Mouse (Mus musculus): ENCODE results near the gene Clec3a.

The Clec3a gene

DNA sequence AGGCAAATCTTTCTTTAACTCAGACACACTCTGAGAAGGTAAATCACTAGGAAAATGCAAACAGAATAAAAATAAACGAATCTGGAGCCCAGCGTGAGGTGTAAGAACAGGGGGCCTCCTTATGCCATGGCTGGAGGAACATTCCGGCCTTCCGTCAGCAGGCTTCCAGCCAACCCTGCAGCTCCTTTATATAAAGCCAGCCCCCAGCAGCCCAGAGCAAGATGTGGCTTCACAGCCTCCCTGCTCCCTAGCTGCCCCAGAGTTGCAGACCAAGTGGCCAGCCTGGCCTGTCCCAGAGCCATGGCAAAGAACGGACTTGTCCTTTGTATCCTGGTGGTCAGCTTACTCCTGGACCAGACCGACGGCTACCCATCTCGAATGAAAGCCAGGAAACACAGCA lies at the start of gene Clec3a:
Gene Clec3a, plus strand, starts transcription at position 301 of the 400 bp plus-strand sequence.
- DNase-seq (ENCODE audit: low read depth, low spot score) = no peak

DNA sequence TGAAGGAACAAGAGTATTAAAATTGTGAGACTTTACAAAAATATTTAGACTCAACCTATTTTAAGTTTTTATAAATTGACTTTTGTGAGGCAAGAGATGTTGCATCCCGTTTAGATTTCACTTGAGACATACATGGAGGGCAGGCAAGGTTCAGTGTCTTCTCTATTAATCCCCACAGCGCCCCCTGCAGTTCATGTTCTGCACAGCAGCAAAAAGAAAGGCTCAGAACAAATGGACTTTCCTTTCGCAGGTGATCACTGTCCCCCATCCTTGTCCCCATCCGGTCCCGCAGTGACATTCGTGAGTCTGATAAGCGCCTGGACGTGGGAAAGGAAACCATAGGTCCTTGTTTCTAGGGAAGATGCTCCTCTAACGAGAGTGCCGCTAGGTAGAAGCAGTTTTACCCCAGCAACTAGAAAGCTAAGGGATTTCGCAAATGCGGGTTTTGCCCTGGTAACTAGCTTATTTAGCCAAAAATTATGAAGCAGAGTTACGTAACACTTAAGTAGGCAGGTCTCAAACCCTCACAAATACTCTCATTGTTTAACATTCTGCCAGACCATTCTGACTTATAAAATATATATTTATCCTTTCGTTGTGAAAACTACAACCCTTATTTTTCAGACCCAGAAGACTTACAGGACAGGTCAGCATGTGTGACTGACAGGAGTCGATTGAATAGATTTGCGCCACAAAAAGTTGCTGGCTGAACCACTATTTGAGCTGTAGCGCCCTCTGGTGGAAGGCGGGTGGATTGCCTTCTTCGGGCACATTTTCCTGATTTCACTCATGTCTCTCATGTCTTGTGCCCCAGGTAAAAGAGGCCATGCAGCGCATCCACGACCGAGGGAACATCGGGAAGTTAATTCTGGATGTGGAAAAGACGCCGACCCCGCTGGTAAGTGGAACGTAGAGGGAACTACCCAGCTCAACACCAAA lies 48.6 kb upstream of the Clec3a start:
- peak; percentile 25 for DNase-seq (ENCODE audit: low read depth, low spot score)

DNA sequence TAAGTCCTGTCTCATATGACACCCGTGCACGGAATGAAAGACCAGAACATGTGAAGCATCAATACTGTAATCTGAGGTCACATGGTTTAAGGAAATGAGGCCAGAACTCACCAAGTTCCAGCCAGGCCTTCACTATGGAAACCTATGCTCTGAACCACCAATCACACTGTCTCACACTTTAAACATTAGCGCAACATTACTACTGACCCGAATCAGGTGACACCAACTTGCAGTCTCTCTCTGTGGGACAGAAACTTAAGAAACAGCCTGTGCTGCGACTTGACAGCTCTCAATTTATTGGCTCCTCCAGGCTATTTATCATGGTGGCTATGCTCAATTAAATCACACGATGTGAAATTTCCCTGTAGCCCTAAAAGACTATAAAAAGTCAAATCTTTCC lies 43.5 kb upstream of the Clec3a start:
- DNase-seq (ENCODE audit: low read depth, low spot score) = no peak

DNA sequence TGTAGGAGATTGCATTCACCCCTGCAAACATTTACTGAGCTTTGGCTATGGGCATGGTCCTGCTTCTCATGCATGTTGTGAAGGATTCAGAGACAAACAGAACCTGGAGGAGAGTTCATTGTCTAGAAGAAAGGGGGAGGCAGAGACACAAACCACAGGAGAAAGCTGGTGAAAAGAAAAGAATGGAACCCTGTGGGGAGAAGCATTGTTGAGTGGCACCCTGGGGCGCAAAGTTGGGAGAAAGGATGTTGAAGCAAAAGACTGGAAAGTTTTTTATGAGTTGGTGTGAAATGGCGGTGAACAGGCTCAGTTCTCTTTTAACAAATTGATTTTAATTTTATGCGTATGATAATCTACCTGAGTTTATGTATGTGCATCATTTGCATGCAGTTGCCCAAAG lies 33.7 kb upstream of the Clec3a start:
- no peak for DNase-seq (ENCODE audit: low read depth, low spot score)

DNA sequence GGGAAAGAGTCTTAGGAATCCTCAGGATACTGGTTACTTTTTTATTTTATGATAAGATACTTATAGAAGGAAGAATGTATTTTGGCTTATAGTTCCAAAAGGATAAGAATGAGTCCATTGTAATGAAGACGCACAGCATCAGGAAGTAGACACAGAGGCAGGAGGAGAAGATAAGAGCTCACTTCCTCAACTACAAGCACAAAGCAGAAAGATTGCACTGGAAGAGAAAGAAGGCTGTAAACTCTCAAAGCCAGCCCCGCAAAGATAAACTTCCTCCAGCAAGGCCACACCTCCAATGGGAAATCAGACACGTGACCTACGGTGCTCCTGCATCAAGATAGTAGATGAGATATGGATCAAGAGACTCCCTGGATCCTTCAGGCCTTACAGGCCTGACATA lies 30.4 kb upstream of the Clec3a start:
- no peak for DNase-seq (ENCODE audit: low read depth, low spot score)

DNA sequence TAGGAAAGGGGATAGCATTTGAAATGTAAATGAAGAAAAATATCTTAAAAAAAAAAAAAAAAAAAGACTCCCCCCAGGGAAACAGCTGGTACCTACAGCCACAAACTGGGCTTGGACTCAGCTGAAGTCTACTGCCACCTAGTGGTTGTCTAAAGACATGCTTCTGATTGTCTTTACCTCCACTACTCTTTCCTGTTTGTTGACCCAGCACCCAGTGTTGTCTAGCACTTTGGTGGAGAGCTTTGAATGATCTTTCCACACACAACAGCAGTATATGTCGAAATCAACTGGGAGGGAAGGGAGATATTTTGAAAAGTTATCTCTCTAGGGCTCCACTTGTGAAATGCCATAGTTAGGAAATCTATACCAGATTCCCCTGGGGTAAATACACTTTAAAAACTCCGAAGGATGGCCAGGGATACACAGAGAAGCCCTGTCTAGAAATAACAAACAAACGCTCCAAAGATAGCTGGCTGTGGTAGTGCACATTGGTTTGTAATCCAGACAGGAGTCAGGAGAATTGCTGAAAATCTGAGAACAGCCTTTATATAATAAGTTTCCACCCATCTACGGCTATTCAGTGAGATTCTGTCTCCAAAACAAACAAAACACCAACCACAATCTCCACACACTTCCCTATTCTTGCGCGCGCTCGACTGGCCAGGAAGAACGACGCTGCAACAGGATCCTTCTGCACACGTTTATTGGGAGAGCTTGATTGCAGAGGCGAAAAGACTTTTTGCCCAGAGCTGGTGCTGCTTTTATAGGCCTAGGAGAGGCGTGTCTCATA lies 27.2 kb upstream of the Clec3a start:
- no peak for DNase-seq (ENCODE audit: low read depth, low spot score)

DNA sequence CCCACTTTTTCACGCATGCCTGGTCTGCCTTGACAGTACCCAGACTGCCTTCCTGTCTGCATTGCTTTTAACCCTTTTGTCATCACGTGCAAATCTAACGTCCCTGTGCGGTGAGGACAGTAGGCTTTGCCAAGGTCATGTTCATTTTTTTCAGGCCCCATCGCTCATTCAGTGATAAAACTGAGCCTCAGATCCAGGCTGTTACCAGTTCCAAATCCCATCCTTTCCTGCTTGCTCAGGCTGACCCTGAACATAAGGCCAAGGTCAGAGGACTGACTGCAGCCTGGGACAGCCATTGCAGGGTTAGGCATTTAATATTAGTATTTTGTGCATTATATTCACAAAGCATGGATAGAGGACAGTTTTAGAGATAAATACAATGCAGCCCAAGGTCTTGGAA lies 19.6 kb upstream of the Clec3a start:
- no peak for DNase-seq (ENCODE audit: low read depth, low spot score)

DNA sequence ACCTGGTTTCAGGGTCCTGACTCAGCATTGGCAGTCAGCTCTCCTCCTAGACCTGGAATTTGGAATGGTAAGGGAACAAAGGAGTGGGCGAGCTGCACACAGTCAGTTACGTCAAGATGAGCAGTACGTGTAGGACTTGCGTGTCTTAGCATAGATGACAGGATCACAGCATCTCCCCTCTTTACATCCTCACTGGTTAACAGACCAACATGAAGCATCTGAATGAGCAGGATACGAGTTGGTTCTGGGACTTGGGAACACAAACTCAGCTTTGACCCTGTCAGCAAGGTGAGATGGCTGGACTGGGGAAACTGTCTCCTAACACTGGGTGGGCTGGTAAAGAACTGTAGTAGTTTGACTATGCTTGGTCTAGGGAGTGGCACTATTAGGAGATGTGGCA lies 18.6 kb upstream of the Clec3a start:
- DNase-seq (ENCODE audit: low read depth, low spot score) = no peak

DNA sequence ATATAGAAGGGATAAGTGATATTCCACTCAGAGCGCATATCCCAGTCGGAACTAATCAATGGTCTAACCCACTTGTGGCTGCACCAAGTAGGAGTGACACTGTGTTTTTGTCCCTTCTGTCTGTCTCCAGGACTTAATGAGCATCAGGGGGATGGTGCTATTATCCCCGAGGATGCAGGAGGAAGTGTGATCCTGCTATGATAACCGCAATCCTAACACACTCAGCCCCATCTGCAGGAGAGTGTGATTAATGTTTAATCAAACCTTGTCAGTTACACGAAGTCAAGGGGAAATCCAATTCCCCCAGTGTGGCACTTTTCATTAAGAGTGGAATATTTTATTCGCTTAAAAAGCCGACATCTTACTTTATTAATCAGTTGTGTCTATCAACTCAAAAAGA lies 16.2 kb upstream of the Clec3a start:
- DNase-seq (ENCODE audit: low read depth, low spot score) = no peak

DNA sequence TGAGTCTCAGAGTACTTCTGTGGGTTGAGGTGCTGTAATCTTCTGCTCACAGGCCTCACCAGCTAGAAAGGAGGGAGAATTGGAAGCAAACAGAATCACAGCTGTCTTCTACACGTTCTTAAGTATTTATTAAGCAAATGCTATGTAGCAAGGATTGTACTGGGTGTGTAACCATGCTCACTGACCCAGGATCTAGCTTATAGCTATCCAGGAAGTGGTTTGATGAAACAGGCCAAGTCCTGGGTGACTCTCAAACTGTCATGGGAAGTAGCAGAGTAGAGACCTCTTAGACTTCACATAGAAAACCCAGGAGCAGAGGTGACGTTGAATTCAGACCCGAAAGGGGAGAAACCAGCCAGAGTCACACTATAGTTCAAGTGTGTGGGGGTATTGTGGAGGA lies 6.5 kb upstream of the Clec3a start:
- DNase-seq (ENCODE audit: low read depth, low spot score) = no peak

DNA sequence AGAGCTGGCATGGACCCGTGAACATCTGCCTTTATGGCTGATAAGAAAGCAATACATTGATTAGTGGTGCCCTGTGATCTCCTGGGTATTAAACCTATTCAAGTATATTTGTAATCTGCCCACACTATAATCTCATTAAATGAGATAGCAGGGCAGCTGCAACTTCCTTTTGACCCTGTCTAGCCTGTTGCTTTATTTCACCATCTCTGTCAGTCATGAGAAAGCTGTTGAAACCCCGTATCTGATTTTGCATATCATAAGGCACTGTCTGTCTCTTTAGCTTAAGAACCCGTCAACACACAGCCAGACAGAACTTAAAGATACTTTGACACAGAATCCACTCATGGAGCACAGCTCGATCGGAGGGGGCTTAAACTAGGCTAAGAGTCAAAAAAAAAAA lies 600 bp downstream of the Clec3a start:
- DNase-seq (ENCODE audit: low read depth, low spot score) = no peak

DNA sequence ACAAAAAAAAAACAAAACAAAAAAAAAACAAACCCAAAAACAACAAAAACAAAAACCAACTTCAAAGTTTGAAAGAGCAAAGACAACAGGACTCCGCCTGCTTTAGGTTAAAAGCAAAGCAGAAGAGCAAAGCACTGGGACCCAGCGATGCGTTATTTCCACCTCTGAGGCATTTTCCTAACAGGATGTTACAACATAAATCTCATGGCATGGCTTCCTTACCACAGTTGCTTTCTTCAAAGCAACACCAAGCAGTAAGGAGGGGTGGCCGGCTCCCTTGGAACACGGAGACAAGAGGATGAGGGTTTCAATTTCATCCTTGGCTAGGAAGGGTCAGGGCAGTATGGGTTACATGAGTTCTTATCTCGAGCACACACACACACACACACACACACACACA lies 1.0 kb downstream of the Clec3a start:
- no peak for DNase-seq (ENCODE audit: low read depth, low spot score)

DNA sequence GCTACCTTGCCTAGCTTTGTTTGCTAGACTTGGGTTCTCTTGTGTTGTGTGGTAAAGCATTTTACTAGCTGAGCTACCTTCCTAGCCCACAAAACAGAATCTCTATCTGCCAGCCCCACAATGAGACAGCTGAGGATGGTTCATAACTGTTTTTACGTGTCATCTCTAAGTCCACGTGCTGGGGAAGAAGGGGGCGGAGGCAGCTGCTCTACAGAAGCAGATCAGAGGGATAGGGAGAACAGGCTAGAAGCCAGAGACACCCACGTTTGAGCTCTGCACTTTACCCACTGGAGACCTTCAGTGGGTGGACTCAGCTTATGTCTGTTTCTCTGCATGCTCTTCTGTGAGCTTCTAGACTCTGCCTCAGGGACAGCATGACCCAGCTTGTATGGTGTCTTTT lies 3.7 kb downstream of the Clec3a start:
- DNase-seq (ENCODE audit: low read depth, low spot score) = no peak

DNA sequence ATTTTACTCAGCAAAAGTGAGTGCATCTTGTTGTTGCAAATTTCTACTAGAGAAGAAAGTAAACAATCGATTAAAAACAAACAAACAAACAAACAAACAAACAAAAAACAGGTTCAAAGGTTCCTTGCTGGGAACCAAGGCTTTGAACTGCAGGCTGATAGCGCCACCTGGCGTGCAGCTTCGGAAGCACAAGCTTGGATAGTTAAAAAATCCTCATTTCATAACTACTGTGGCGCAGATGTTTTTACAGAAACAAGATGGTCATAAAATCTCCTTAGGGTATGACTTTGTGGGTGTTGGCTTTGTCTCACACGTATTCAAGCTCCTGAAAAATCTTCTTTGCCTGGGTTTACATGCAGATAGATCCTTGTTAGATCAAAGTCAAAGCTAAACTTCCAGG lies 20.4 kb downstream of the Clec3a start:
- DNase-seq (ENCODE audit: low read depth, low spot score) = peak; percentile 44

DNA sequence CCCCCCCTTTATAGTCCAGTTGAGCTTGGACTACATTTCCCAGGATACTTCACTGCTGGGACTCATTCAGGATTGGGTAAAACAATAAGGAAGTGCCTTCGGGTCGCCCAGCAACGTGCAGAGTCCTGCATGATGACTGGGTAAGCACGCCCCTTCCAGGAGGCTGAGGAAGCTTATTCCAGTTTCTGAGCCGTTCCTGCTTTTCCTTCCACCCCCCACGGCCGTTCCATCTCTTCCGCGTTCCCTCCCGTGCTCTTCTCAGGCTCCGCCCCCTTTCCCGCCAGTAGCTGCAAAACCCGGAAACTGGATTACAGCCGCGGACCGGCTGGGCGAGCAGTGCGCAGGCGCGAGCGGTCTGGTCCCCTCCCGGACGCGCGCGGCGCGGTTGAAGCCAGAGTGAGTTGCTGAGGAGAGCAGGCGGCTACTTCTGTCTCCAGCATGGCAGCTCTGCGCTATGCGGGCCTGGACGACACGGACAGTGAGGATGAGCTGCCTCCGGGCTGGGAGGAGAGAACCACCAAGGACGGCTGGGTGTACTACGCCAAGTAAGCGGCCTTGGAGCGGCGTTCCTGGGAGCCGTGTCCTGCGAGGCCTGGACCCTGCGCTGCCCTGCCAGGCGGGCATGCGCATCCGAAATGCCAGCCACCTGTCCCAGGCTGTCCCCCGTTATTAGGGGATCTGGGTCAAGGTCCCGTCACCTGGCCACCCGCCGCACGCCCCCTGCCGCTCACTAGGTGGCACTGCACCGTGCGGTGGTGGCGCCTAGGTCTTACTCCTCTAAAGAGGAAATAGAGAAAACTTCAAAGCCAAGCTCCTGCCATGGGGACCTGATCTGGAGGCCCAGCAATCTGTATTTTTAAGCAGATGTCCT lies 21.7 kb downstream of the Clec3a start, which contains the start of gene Wwox:
Gene Wwox, plus strand, starts transcription at position 322 of the 871 bp plus-strand sequence.
- peak; percentile 99 for DNase-seq (ENCODE audit: low read depth, low spot score)

DNA sequence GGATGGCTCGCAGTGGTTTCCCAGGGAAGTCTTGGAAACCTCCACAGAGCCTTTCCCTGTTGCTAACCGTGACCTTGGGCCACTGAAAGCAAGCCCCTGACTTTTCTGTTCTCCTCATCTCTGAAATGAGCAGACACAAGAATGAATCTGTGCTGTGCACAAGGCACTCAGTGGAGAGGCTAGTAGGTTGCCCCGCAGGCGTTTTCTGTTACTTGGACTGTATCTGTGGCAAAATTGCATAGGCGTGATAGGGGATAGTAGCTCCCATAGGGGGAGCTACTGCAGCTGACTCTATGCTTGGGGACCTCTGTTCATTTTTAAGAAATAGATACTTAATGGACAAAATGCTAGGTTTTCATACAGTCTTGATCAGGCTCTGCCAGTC lies 22.3 kb downstream of the Clec3a start:
- DNase-seq (ENCODE audit: low read depth, low spot score) = no peak

DNA sequence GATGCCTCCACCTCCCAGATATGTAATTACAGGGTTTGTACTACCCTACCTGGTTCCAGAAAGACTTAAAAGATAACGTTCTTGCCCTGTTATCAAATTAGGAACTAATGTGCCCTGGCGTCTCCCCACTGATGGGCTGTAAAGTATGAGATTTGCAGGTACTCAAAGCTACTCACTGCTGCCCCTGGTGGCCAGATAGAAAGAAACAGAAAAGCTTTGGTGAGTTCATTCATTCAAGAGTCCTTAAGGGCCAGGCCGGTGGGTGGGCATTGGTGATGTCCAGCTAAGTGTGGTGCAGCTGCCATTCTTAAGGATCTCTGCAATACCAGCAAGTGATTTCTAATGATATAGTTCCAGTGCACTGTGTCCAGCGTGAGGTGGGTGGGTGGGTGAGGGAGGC lies 23.7 kb downstream of the Clec3a start:
- no peak for DNase-seq (ENCODE audit: low read depth, low spot score)

DNA sequence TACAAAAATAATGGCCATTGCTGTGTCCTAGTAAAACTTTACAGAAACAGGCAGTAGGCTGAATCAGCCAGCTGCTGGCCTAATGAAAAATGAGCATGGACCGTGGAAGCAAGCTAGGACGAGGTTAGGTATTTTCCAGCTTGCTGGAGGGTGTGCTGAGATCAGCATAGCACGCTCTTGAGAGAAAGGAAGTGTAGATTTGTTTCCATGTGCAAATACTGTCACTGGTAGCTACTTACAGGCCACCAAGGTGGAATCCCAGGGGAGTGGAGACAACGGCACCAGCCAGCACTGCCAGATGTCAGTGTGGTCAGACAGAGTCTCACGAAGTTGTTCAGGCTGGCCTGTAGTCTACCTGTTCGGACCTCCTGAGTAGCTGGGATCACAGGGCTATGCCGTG lies 29.0 kb downstream of the Clec3a start:
- no peak for DNase-seq (ENCODE audit: low read depth, low spot score)

DNA sequence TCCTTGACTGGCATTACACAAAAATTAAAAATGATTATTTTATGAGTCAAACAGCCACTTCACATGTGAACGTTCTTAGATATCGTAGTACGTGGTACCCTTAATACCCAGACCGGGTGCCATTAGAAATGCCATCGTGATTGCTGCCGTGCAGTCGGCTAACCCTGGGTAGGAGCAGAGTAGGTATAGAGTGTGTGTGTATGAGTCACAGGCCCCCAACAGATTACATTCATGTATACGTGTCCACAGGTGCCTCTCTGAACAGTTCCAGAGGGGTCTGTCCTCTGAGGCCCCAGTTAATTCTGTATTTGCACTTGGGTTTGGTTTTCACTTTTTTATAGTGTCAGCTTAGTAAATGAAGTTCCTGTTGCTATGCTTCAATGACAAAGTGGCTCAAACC lies 34.4 kb downstream of the Clec3a start:
- no peak for DNase-seq (ENCODE audit: low read depth, low spot score)

DNA sequence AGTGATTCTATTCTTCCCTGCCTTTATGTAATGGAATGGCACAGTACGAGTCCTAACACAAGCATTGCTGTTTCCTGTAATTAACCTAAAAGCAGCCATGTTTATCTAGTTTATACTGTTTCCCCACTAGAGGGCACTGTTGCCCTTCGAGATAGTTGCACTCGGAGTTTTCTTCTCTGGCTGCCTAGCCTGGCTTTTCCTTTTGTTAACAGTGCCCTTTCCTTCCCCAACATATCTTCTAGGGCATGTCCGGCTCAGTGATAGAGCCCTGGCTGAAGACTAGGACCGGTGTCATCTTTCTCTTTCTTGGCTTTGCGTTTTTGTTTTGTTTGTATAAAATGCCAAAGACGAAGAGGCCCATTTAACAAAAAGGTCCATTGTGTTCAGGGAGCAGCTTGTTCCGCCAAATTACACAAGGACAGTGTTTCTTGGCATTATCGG lies 34.9 kb downstream of the Clec3a start:
- DNase-seq (ENCODE audit: low read depth, low spot score) = peak; percentile 78

DNA sequence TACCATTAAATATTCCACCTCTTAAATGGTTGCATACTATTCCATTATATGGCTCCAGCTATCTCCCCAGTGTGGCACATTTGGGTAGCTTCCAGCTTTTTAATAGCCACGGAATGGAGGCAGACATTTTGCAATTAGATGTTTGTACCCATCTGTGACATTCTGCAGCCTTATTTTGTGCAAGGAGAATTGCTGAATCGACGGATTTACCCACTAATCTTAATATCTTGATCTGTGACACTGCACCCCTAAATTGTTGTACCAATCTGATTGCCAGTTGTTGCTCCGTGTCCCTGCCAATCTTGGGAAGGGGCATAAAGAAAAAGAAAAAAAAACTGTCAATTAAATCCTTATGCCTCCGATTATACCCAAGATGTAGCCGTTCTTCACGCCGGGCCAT lies 37.4 kb downstream of the Clec3a start:
- no peak for DNase-seq (ENCODE audit: low read depth, low spot score)

DNA sequence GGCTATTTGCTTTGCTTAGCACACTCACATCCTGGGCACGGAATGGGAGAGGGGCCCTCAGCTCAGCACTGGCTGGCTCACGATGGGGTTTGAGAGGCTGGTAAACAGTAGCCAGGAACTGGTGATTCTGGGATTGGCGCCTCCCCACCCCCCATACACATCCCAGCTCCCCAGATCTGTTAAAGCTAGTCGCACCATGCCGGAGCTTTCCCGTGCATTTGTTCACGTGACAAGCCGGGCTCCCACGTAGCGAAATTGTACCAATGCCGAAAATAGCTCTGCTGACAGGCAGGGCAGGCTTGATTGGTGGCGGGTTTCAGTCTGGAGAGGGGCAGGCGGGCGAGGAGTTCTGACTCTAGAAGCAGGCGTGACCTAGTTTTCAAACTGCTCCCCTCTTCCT lies 38.1 kb downstream of the Clec3a start:
- DNase-seq (ENCODE audit: low read depth, low spot score) = peak; percentile 55
